Comparison of ENCODE assay signal across 14 mouse cellular contexts in the genomic region with DNA sequence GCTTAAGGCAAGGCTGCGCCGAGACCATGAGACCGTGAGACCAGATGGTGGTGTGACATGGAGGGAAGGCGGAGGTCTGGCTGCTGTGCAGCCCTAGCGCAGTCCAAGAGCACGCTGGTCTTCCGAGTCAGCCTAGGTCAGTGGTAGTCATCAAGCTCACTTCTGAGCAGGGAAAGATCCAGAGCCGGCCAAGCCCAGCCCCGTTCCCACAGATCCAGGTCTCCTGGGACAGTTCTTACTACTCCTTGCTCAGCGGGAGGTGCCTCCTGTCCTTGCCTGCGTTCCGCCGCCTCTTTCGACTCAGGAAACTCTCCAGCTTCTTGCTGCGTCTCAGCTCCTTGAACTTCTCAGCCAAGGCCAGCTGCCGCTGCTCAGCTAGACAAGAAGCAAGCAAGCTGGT. TPM values are rescaled to one million over a fixed set of nuclear protein-coding genes. Genes with fewer than 3 reads are reported as not detected.
A peak's percentile ranks its signal among the peaks of the same experiment; 100 is the strongest.
DNase-seq lines count a peak whose midpoint lies in the region; ATAC-seq and TF ChIP-seq lines count a peak whose summit lies in the region.
"Had no signal": no experiment of that assay in that cellular context is flagged by ENCODE, and none has a peak within 500 bp of the region (broad histone marks: within the 10 kb centered on the region; RNA-seq: fewer than 3 reads in every experiment).

No protein-coding gene starts in this region.

- no peak overlapping the region for H3K27ac ChIP-seq in forebrain, postnatal 0 days (ENCODE audit: low read depth, low read length)
- H3K27ac ChIP-seq in forebrain, embryonic 15.5 days (replicated peaks), result no peak overlapping the region
- H3K27ac ChIP-seq in brown adipose tissue, adult 24 weeks (replicated peaks; ENCODE audit: low read depth, low read length), result peak overlapping the region; percentile 27; the same call in 1 of the 2 replicates
- H3K27ac ChIP-seq: hindbrain, embryonic 12.5 days; neural tube, embryonic 12.5 days had no signal

- H3K27me3 ChIP-seq in forebrain, postnatal 0 days (ENCODE audit: insufficient read depth, low read length), result no peaks in the 10 kb centered on the region
- no peaks in the 10 kb centered on the region for H3K27me3 ChIP-seq in forebrain, embryonic 15.5 days
- H3K27me3 ChIP-seq: hindbrain, embryonic 12.5 days; neural tube, embryonic 12.5 days had no signal

- WGBS in forebrain, postnatal 0 days, result 93% methylated on average over 16 of the region's 16 CpGs
- 89% methylated on average over 16 of the region's 16 CpGs for WGBS in forebrain, embryonic 15.5 days

- no peaks in the 10 kb centered on the region for H3K4me1 ChIP-seq in forebrain, postnatal 0 days (ENCODE audit: insufficient read depth)
- no peaks in the 10 kb centered on the region; the same call in 1 of the 2 replicates for H3K4me1 ChIP-seq in forebrain, embryonic 15.5 days
- no peaks in the 10 kb centered on the region; the same call in 1 of the 2 replicates for H3K4me1 ChIP-seq in brown adipose tissue, adult 24 weeks (ENCODE audit: control insufficient read depth, insufficient read depth, insufficient read length, low read length)
- H3K4me1 ChIP-seq: hindbrain, embryonic 12.5 days; neural tube, embryonic 12.5 days had no signal

- no peak overlapping the region for H3K4me2 ChIP-seq in forebrain, postnatal 0 days (ENCODE audit: low read depth)
- no peak overlapping the region for H3K4me2 ChIP-seq in forebrain, embryonic 15.5 days (replicated peaks)
- H3K4me2 ChIP-seq: hindbrain, embryonic 12.5 days; neural tube, embryonic 12.5 days had no signal

- H3K9ac ChIP-seq in forebrain, postnatal 0 days, result no peak overlapping the region
- no peak overlapping the region for H3K9ac ChIP-seq in forebrain, embryonic 15.5 days (replicated peaks)
- H3K9ac ChIP-seq: hindbrain, embryonic 12.5 days; neural tube, embryonic 12.5 days had no signal

- peaks cover 62% of the 10 kb centered on the region for H3K36me3 ChIP-seq in forebrain, postnatal 0 days (ENCODE audit: insufficient read depth)
- peaks cover 53% of the 10 kb centered on the region for H3K36me3 ChIP-seq in forebrain, embryonic 15.5 days

- H3K4me3 ChIP-seq in forebrain, postnatal 0 days (ENCODE audit: low read depth, low read length), result no peak overlapping the region
- H3K4me3 ChIP-seq in forebrain, embryonic 15.5 days, result no peak overlapping the region
- H3K4me3 ChIP-seq in brown adipose tissue, adult 24 weeks (ENCODE audit: insufficient read depth, low read depth, low read length), result no peak overlapping the region
- H3K4me3 ChIP-seq: erythroblast, embryonic 14.5 days; hindbrain, embryonic 12.5 days; neural tube, embryonic 12.5 days had no signal

- intact Hi-C loops in heart, postnatal 14 days (cut with DNase I), result no loop called here

- TF ChIP-seq CTCF in forebrain, postnatal 0 days (IDR thresholded peaks at IDR 0.05; ENCODE audit: low read depth), result no peak

- ATAC-seq in forebrain, postnatal 0 days, result 0 out of 2 replicates have a peak, but pooled peaks have one; percentile 20
- ATAC-seq in forebrain, embryonic 15.5 days (replicated peaks), result no peak

- DNase-seq in forebrain, postnatal 0 days, result no peak
- DNase-seq in kidney, postnatal 14 days, result peak; percentile 28
- no peak for DNase-seq in kidney, adult 18-20 months
- peak; percentile 27 to 35 for DNase-seq in heart, postnatal 14 days
- no peak for DNase-seq in retina, postnatal 1 day
- DNase-seq: cerebellum, postnatal 14 days; gastrocnemius, postnatal 36 days; kidney, postnatal 36 days; lung, adult 2 months had no signal

- H3K9me3 ChIP-seq in forebrain, postnatal 0 days (ENCODE audit: low read length), result no peaks in the 10 kb centered on the region
- no peaks in the 10 kb centered on the region for H3K9me3 ChIP-seq in forebrain, embryonic 15.5 days
- H3K9me3 ChIP-seq: hindbrain, embryonic 12.5 days; neural tube, embryonic 12.5 days had no signal

RNA-seq across cellular contexts. Expression of a gene that starts 6.4 kb away (rescaled TPM):
- total RNA-seq in forebrain, postnatal 0 days (2014; rRNA removed), result 29.7 and 31.1 TPM in 2 replicates
- 39.4 and 52.1 TPM in 2 replicates for polyA plus RNA-seq in forebrain, postnatal 0 days (2015; fragmentation: Nextera tagmentation; extraction: Ambion mirVana)
- polyA plus RNA-seq in forebrain, embryonic 15.5 days (2015; fragmentation: Nextera tagmentation; extraction: Ambion mirVana), result 49.5 and 49.9 TPM in 2 replicates
- 19.7 and 20.6 TPM in 2 replicates for polyA plus RNA-seq in brown adipose tissue, adult 24 weeks (2012; ENCODE audit: insufficient read depth, insufficient read length, missing spikeins)
- total RNA-seq in heart, postnatal 14 days (2021), result 10 to 100 TPM in 1 of 2 experiments, 1 to 10 TPM in 1; 9.8 to 14.2 TPM

RNA-seq across cellular contexts. Expression of a gene that starts 10.9 kb away (rescaled TPM):
- total RNA-seq in forebrain, postnatal 0 days (2014; rRNA removed), result 124 and 169 TPM in 2 replicates
- polyA plus RNA-seq in forebrain, postnatal 0 days (2015; fragmentation: Nextera tagmentation; extraction: Ambion mirVana), result 280 and 286 TPM in 2 replicates
- polyA plus RNA-seq in forebrain, embryonic 15.5 days (2015; fragmentation: Nextera tagmentation; extraction: Ambion mirVana), result 214 and 222 TPM in 2 replicates
- 121 and 148 TPM in 2 replicates for polyA plus RNA-seq in brown adipose tissue, adult 24 weeks (2012; ENCODE audit: insufficient read depth, insufficient read length, missing spikeins)
- 10 to 100 TPM; 44.2 to 47.1 TPM for total RNA-seq in heart, postnatal 14 days (2021)

RNA-seq across cellular contexts. Expression of a gene that starts 13.0 kb away (rescaled TPM):
- total RNA-seq in forebrain, postnatal 0 days (2014; rRNA removed), result 71.1 and 77.3 TPM in 2 replicates
- 207 and 211 TPM in 2 replicates for polyA plus RNA-seq in forebrain, postnatal 0 days (2015; fragmentation: Nextera tagmentation; extraction: Ambion mirVana)
- polyA plus RNA-seq in forebrain, embryonic 15.5 days (2015; fragmentation: Nextera tagmentation; extraction: Ambion mirVana), result 181 and 187 TPM in 2 replicates
- 24.2 and 24.8 TPM in 2 replicates for polyA plus RNA-seq in brown adipose tissue, adult 24 weeks (2012; ENCODE audit: insufficient read depth, insufficient read length, missing spikeins)
- total RNA-seq in heart, postnatal 14 days (2021), result 100 to 1,000 TPM; 127 TPM

RNA-seq across cellular contexts. Expression of a gene that starts 17.6 kb away (rescaled TPM):
- 77.0 and 89.9 TPM in 2 replicates for total RNA-seq in forebrain, postnatal 0 days (2014; rRNA removed)
- polyA plus RNA-seq in forebrain, postnatal 0 days (2015; fragmentation: Nextera tagmentation; extraction: Ambion mirVana), result 20.6 and 24.0 TPM in 2 replicates
- 35.9 and 36.5 TPM in 2 replicates for polyA plus RNA-seq in forebrain, embryonic 15.5 days (2015; fragmentation: Nextera tagmentation; extraction: Ambion mirVana)
- 8.9 and 13.8 TPM in 2 replicates for polyA plus RNA-seq in brown adipose tissue, adult 24 weeks (2012; ENCODE audit: insufficient read depth, insufficient read length, missing spikeins)
- 10 to 100 TPM; 30.3 to 37.6 TPM for total RNA-seq in heart, postnatal 14 days (2021)

RNA-seq across cellular contexts. Expression of a gene that starts 21.7 kb away (rescaled TPM):
- 51.4 and 62.9 TPM in 2 replicates for total RNA-seq in forebrain, postnatal 0 days (2014; rRNA removed)
- 96.2 and 111 TPM in 2 replicates for polyA plus RNA-seq in forebrain, postnatal 0 days (2015; fragmentation: Nextera tagmentation; extraction: Ambion mirVana)
- 73.7 and 81.9 TPM in 2 replicates for polyA plus RNA-seq in forebrain, embryonic 15.5 days (2015; fragmentation: Nextera tagmentation; extraction: Ambion mirVana)
- 118 and 151 TPM in 2 replicates for polyA plus RNA-seq in brown adipose tissue, adult 24 weeks (2012; ENCODE audit: insufficient read depth, insufficient read length, missing spikeins)
- 100 to 1,000 TPM; 106 to 121 TPM for total RNA-seq in heart, postnatal 14 days (2021)

Comparison
In these comparisons a context has a peak if more than half of its experiments do, and no peak if none do; other contexts are left out.
1. DNase-seq: peak in kidney, postnatal 14 days (single experiment) and heart, postnatal 14 days (2 of 2); none in forebrain, postnatal 0 days (single experiment), kidney, adult 18-20 months (single experiment) and retina, postnatal 1 day (single experiment).